Mouse (Mus musculus): ENCODE data around the gene Olfr1309. TPM values are rescaled to one million over a fixed set of nuclear protein-coding genes. Genes with fewer than 3 reads are reported as not detected.
"Not testable (repeated sequence)": the region's sequence is repeated elsewhere in the genome, so short reads cannot be mapped to it uniquely, and the experiment has no call there.

Olfr1309 gene
- polyA plus RNA-seq (2015; fragmentation: Nextera tagmentation; extraction: Ambion mirVana): not detected in 2 replicates

DNA sequence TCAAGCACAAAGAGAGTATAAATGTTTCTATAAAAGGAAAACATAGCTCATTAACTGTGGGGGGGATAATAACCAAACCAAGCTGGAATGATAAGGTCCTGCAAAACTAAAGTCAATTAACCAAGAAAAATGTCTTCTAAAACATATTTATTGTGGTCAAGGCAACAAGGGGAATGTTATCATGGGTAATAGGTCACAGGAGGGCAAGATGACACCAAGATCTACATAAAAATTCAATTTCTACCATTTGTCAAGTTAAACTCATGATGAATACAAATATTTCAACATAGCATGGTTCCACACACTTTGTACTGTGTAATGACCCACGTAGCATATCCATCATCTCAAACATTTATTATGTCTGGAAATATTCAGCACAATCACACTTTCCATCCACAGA, at the start of gene Olfr1309:
Gene Olfr1309, minus strand, starts transcription at position 101 of the 400 bp plus-strand sequence.
- H3K4me3 ChIP-seq: no peak within 1 kb of the TSS
- H3K4me2 ChIP-seq: no peak within 1 kb of the TSS
- H3K9me3 ChIP-seq (replicated peaks): no peaks in the 10 kb centered on the region
- no peaks in the 10 kb centered on the region for H3K4me1 ChIP-seq (replicated peaks)
- no peak within 1 kb of the TSS for H3K27ac ChIP-seq
- no peak within 1 kb of the TSS for H3K9ac ChIP-seq
- 37% methylated on average over 1 of the region's 1 CpGs for WGBS
- no peaks in the 10 kb centered on the region for H3K27me3 ChIP-seq
- no peaks in the 10 kb centered on the region for H3K36me3 ChIP-seq
- ATAC-seq (replicated peaks; ENCODE audit: insufficient number of reproducible peaks, insufficient read depth, low FRiP score, low read depth): no peak

DNA sequence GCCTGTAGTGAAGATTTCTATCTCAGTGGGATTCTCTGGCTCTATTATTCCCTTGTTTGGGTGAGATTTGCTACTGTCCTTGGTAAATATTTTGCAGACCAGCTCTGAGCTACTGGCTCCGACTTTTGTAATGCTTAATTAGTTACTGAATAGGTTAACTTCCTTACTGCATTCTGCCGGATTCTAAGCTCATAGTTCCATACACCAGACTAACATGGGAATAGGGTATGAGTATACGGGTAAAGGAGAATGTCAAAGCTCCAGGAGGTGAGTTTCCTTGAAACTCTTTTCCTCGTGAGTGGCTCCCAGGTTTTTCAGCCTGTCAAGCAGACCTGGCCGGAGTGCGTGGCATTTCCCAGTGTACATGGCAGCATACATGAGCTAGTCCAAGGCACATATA, 36.9 kb upstream of the Olfr1309 start:
- WGBS: 45% methylated on average over 6 of the region's 6 CpGs
- not testable (repeated sequence) for ATAC-seq (replicated peaks; ENCODE audit: insufficient number of reproducible peaks, insufficient read depth, low FRiP score, low read depth)

DNA sequence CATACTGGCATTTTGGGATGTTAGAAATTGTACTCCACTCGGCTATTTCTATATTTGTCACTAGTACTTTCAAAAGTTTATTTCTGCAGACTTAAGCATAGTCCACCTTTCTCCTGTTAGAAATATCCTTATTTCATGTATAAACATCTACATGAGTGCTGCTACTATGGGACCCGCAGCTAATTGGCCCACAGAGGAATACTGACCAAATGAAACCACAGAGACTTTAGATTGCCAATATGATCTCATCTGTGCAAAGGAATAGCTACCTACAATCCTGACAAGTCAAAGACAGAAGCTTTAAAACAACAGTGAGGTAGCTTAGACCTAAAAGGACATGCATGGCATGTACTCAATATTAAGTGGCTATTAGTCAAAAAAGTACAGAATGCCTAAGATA, 34.2 kb upstream of the Olfr1309 start, which contains the start of gene Olfr1311:
Gene Olfr1311, minus strand, starts transcription at position 101 of the 400 bp plus-strand sequence.
- no peak for ATAC-seq (replicated peaks; ENCODE audit: insufficient number of reproducible peaks, insufficient read depth, low FRiP score, low read depth)

More for the DNA sequence above, 36.9 kb upstream of the Olfr1309 start:
- H3K27ac ChIP-seq; H3K4me1 ChIP-seq (replicated peaks); H3K27me3 ChIP-seq; H3K9ac ChIP-seq; H3K4me2 ChIP-seq; H3K4me3 ChIP-seq; H3K36me3 ChIP-seq; H3K9me3 ChIP-seq (replicated peaks): not testable (repeated sequence)

DNA sequence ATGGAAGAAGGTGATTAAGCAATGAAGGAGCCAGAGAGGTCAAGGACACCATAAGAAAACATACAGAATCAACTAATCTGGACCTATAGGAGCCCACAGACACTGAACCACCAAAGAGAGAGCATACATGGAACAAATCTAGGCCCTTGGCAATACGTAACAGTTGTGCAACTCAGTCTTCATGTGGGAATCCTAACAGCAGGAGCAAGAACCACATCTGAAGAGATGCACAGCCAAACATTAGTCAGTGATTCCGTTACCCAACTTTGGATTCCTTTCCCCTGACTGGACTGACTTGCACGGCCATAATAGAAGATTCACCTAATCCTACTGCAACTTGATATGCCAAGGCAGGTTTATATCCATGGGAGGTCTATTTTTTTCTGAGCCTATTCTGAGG, 24.8 kb upstream of the Olfr1309 start:
- no peaks in the 10 kb centered on the region for H3K9me3 ChIP-seq (replicated peaks)
- no peaks in the 10 kb centered on the region for H3K4me1 ChIP-seq (replicated peaks)
- no peak overlapping the region for H3K27ac ChIP-seq
- no peaks in the 10 kb centered on the region for H3K27me3 ChIP-seq
- no peak overlapping the region for H3K4me2 ChIP-seq
- no peak overlapping the region for H3K4me3 ChIP-seq
- no peak for ATAC-seq (replicated peaks; ENCODE audit: insufficient number of reproducible peaks, insufficient read depth, low FRiP score, low read depth)
- WGBS: 75% methylated on average over 3 of the region's 3 CpGs
- no peak overlapping the region for H3K9ac ChIP-seq
- H3K36me3 ChIP-seq: no peaks in the 10 kb centered on the region

More for the DNA sequence above, 34.2 kb upstream of the Olfr1309 start, which contains the start of gene Olfr1311:
- H3K4me1 ChIP-seq (replicated peaks): no peaks in the 10 kb centered on the region
- H3K4me3 ChIP-seq: no peak within 1 kb of the TSS
- no peaks in the 10 kb centered on the region for H3K27me3 ChIP-seq
- H3K9me3 ChIP-seq (replicated peaks): no peaks in the 10 kb centered on the region
- no peak within 1 kb of the TSS for H3K9ac ChIP-seq
- H3K36me3 ChIP-seq: no peaks in the 10 kb centered on the region
- no peak within 1 kb of the TSS for H3K27ac ChIP-seq
- WGBS: 75% methylated on average over 2 of the region's 2 CpGs
- no peak within 1 kb of the TSS for H3K4me2 ChIP-seq

DNA sequence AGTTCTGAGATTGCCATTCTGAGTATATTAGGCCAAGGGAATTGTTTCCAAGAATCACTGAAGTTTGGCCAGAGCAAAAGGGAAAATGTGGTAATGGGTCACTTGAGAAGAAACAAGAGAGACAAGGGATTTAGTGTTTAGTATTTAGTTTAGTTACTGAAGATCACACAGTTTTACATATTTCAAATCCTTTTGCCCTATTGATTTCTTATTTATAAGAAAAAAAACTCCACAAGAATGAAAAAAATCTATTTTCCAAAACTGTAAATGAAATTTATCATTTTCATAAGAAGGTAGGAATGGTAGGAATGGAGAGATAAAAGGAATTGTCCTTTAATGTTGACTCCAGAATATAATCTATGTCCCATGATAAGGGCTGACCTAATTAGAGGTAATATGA, 22.5 kb upstream of the Olfr1309 start, which contains the start of gene Olfr1310:
Gene Olfr1310, minus strand, starts transcription at position 101 of the 400 bp plus-strand sequence.
- Histone ChIP-seq H3K4me3 (no peak within 1 kb of the TSS), H3K4me2 (no peak within 1 kb of the TSS), H3K27me3 (no peaks in the 10 kb centered on the region), H3K27ac (no peak within 1 kb of the TSS), H3K36me3 (no peaks in the 10 kb centered on the region), H3K4me1 (replicated peaks) (no peaks in the 10 kb centered on the region), H3K9ac (no peak within 1 kb of the TSS), H3K9me3 (replicated peaks) (no peaks in the 10 kb centered on the region)
- ATAC-seq (replicated peaks; ENCODE audit: insufficient number of reproducible peaks, insufficient read depth, low FRiP score, low read depth): no peak

DNA sequence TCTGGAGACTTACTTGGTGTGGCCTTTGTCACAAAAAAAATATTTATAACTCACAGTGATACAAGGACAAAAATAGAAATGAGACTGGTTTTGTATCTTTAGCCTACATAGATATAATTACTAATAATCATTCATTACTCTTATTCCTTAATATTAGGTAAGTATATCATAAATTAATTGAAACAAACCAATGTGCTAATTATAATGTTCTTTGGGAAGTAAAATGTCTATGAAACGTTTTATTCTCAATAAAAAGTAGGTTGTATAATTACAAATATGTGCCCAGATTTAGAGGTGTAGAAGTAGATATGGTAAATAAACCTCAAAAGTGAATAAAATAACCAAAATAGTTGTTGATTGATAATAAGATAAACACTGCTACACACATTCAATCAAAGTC, 25.2 kb downstream of the Olfr1309 start, which contains the start of gene Olfr1308:
Gene Olfr1308, minus strand, starts transcription at position 101 of the 400 bp plus-strand sequence.
- H3K4me3 ChIP-seq: no peak within 1 kb of the TSS
- no peaks in the 10 kb centered on the region for H3K27me3 ChIP-seq
- H3K4me2 ChIP-seq: no peak within 1 kb of the TSS
- H3K27ac ChIP-seq: no peak within 1 kb of the TSS
- H3K4me1 ChIP-seq (replicated peaks): no peaks in the 10 kb centered on the region
- 34% methylated on average over 1 of the region's 1 CpGs for WGBS
- H3K9me3 ChIP-seq (replicated peaks): no peaks in the 10 kb centered on the region
- no peaks in the 10 kb centered on the region for H3K36me3 ChIP-seq
- no peak for ATAC-seq (replicated peaks; ENCODE audit: insufficient number of reproducible peaks, insufficient read depth, low FRiP score, low read depth)
- no peak within 1 kb of the TSS for H3K9ac ChIP-seq

DNA sequence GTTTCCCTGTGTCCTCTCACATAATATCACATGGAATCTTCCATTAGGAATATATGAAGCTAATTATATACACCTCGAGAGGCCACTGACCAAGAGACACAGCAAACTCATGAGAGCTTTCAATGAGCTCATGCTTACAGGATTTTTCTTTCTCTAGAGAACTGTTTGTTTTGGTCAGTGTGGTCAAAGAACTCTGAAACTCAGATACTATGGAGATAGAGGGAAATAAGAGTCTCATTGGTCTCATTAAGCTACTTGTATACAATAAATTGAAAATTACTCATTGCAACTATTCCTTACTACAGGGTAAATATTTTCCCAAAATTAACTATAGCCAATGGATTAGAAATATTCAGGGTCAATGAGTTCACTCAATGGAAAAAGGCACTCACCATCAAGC, 40.7 kb downstream of the Olfr1309 start, which contains the start of gene Olfr1307:
Gene Olfr1307, minus strand, starts transcription at position 101 of the 400 bp plus-strand sequence.
- Histone ChIP-seq H3K4me1 (replicated peaks) (no peaks in the 10 kb centered on the region), H3K27me3 (no peaks in the 10 kb centered on the region), H3K9me3 (replicated peaks) (no peaks in the 10 kb centered on the region), H3K36me3 (no peaks in the 10 kb centered on the region), H3K9ac (no peak within 1 kb of the TSS), H3K4me3 (no peak within 1 kb of the TSS), H3K4me2 (no peak within 1 kb of the TSS), H3K27ac (no peak within 1 kb of the TSS)
- 59% methylated on average over 1 of the region's 1 CpGs for WGBS
- ATAC-seq (replicated peaks; ENCODE audit: insufficient number of reproducible peaks, insufficient read depth, low FRiP score, low read depth): no peak

Other genes starting within 250 kb of the Olfr1309 start
- not detected in 2 replicates for gene Olfr1301, start 239.3 kb downstream of the Olfr1309 start, polyA plus RNA-seq (2015; fragmentation: Nextera tagmentation; extraction: Ambion mirVana)
- not detected in 2 replicates for gene Olfr1302, start 212.9 kb downstream of the Olfr1309 start, polyA plus RNA-seq (2015; fragmentation: Nextera tagmentation; extraction: Ambion mirVana)
- gene Olfr1303, start 169.9 kb downstream of the Olfr1309 start, polyA plus RNA-seq (2015; fragmentation: Nextera tagmentation; extraction: Ambion mirVana): not detected in 2 replicates
- not detected in 2 replicates for gene Olfr1305, start 113.1 kb downstream of the Olfr1309 start, polyA plus RNA-seq (2015; fragmentation: Nextera tagmentation; extraction: Ambion mirVana)
- gene Olfr1306, start 74.0 kb downstream of the Olfr1309 start, polyA plus RNA-seq (2015; fragmentation: Nextera tagmentation; extraction: Ambion mirVana): not detected in 2 replicates
- gene Olfr1307, start 40.8 kb downstream of the Olfr1309 start, polyA plus RNA-seq (2015; fragmentation: Nextera tagmentation; extraction: Ambion mirVana): not detected in 2 replicates
- not detected in 2 replicates for gene Olfr1308, start 25.3 kb downstream of the Olfr1309 start, polyA plus RNA-seq (2015; fragmentation: Nextera tagmentation; extraction: Ambion mirVana)
- not detected in 2 replicates for gene Olfr1310, start 22.4 kb upstream of the Olfr1309 start, polyA plus RNA-seq (2015; fragmentation: Nextera tagmentation; extraction: Ambion mirVana)
- gene Olfr1311, start 34.1 kb upstream of the Olfr1309 start, polyA plus RNA-seq (2015; fragmentation: Nextera tagmentation; extraction: Ambion mirVana): not detected in 2 replicates
- gene Olfr1312, start 60.0 kb upstream of the Olfr1309 start, polyA plus RNA-seq (2015; fragmentation: Nextera tagmentation; extraction: Ambion mirVana): not detected in 2 replicates
- gene Olfr1313, start 87.6 kb upstream of the Olfr1309 start, polyA plus RNA-seq (2015; fragmentation: Nextera tagmentation; extraction: Ambion mirVana): not detected in 2 replicates
- not detected in 2 replicates for gene Olfr1314, start 106.5 kb upstream of the Olfr1309 start, polyA plus RNA-seq (2015; fragmentation: Nextera tagmentation; extraction: Ambion mirVana)
- not detected in 2 replicates for gene Olfr1315-ps1, start 125.2 kb upstream of the Olfr1309 start, polyA plus RNA-seq (2015; fragmentation: Nextera tagmentation; extraction: Ambion mirVana)
- gene Olfr1316, start 144.7 kb upstream of the Olfr1309 start, polyA plus RNA-seq (2015; fragmentation: Nextera tagmentation; extraction: Ambion mirVana): not detected in 2 replicates
- not detected in 2 replicates for gene Olfr1317, start 150.0 kb upstream of the Olfr1309 start, polyA plus RNA-seq (2015; fragmentation: Nextera tagmentation; extraction: Ambion mirVana)
- gene Olfr1318, start 163.9 kb upstream of the Olfr1309 start, polyA plus RNA-seq (2015; fragmentation: Nextera tagmentation; extraction: Ambion mirVana): not detected in 2 replicates
- gene Lpcat4, start 249.2 kb upstream of the Olfr1309 start, polyA plus RNA-seq (2015; fragmentation: Nextera tagmentation; extraction: Ambion mirVana): 10.4 and 11.9 TPM in 2 replicates

Measured in heart, embryonic 15.5 days (tissue).